ENCODE assay signal across 7 mouse cellular contexts in genomic region chr2:131820088-131820675, GRCm38 (mm10). TPM values are rescaled to one million over a fixed set of nuclear protein-coding genes. Genes with fewer than 3 reads are reported as not detected.
DNase-seq lines count a peak whose midpoint lies in the region; ATAC-seq lines count a peak whose summit lies in the region.

No protein-coding gene starts in this region.

- no peaks in the 10 kb centered on the region for H3K9me3 ChIP-seq in embryonic facial prominence, embryonic 11.5 days (replicated peaks; ENCODE audit: control insufficient read depth, low read length)
- H3K9me3 ChIP-seq in limb, embryonic 13.5 days, result no peaks in the 10 kb centered on the region
- H3K9me3 ChIP-seq in midbrain, embryonic 16.5 days (replicated peaks; ENCODE audit: control insufficient read depth, low read length, poor library complexity, severe bottlenecking), result no peaks in the 10 kb centered on the region

- no peaks in the 10 kb centered on the region for H3K4me1 ChIP-seq in embryonic facial prominence, embryonic 11.5 days (ENCODE audit: control insufficient read depth, insufficient read depth, low read length)
- peaks cover 4% of the 10 kb centered on the region; the same call in 1 of the 2 replicates for H3K4me1 ChIP-seq in limb, embryonic 13.5 days
- H3K4me1 ChIP-seq in midbrain, embryonic 16.5 days (ENCODE audit: control insufficient read depth, insufficient read depth, low read length), result peaks cover 2% of the 10 kb centered on the region; the same call in 1 of the 2 replicates

- no peak overlapping the region for H3K4me3 ChIP-seq in embryonic facial prominence, embryonic 11.5 days (ENCODE audit: low read depth, low read length)
- H3K4me3 ChIP-seq in limb, embryonic 13.5 days, result peak overlapping the region; percentile 22
- no peak overlapping the region for H3K4me3 ChIP-seq in midbrain, embryonic 16.5 days (ENCODE audit: low read depth, low read length)

- H3K27me3 ChIP-seq in embryonic facial prominence, embryonic 11.5 days (ENCODE audit: control insufficient read depth, insufficient read depth, low read length), result no peaks in the 10 kb centered on the region
- 0 out of 2 replicates have a peak, but pooled peaks cover 3% of the 10 kb centered on the region for H3K27me3 ChIP-seq in limb, embryonic 13.5 days
- H3K27me3 ChIP-seq in midbrain, embryonic 16.5 days (ENCODE audit: control insufficient read depth, insufficient read depth, low read depth, low read length), result no peaks in the 10 kb centered on the region

- H3K4me2 ChIP-seq in embryonic facial prominence, embryonic 11.5 days (ENCODE audit: low read depth, low read length), result peak overlapping the region; percentile 23; the same call in 1 of the 2 replicates
- H3K4me2 ChIP-seq in limb, embryonic 13.5 days (replicated peaks), result peak overlapping the region; percentile 58
- peak overlapping the region; percentile 48 for H3K4me2 ChIP-seq in midbrain, embryonic 16.5 days (ENCODE audit: low read length)

- ATAC-seq in embryonic facial prominence, embryonic 11.5 days (replicated peaks; ENCODE audit: insufficient number of reproducible peaks, low FRiP score, low TSS enrichment, low read depth), result no peak
- no peak for ATAC-seq in limb, embryonic 13.5 days (ENCODE audit: low FRiP score, low read depth)
- ATAC-seq in midbrain, embryonic 16.5 days, result peak; percentile 74

- H3K36me3 ChIP-seq in embryonic facial prominence, embryonic 11.5 days (replicated peaks; ENCODE audit: control insufficient read depth, insufficient read depth, low read depth, low read length), result no peaks in the 10 kb centered on the region
- no peaks in the 10 kb centered on the region for H3K36me3 ChIP-seq in limb, embryonic 13.5 days
- no peaks in the 10 kb centered on the region for H3K36me3 ChIP-seq in midbrain, embryonic 16.5 days (ENCODE audit: control insufficient read depth, insufficient read depth, low read length)

- no peak overlapping the region for H3K9ac ChIP-seq in embryonic facial prominence, embryonic 11.5 days (replicated peaks; ENCODE audit: low read length)
- H3K9ac ChIP-seq in limb, embryonic 13.5 days, result 0 out of 2 replicates have a peak overlapping the region, but pooled peaks have one; percentile 31
- H3K9ac ChIP-seq in midbrain, embryonic 16.5 days (ENCODE audit: low read depth, low read length), result no peak overlapping the region

- no peak overlapping the region for H3K27ac ChIP-seq in embryonic facial prominence, embryonic 11.5 days (replicated peaks; ENCODE audit: low read depth, low read length)
- H3K27ac ChIP-seq in limb, embryonic 13.5 days, result no peak overlapping the region
- H3K27ac ChIP-seq in midbrain, embryonic 16.5 days (ENCODE audit: low read length), result no peak overlapping the region

- DNase-seq in adrenal gland, postnatal 25 days, result peak; percentile 76
- DNase-seq in embryonic facial prominence, embryonic 11.5 days (ENCODE audit: low spot score), result peak; percentile 89
- peak; percentile 87 for DNase-seq in heart, adult 8-10 months (ENCODE audit: low spot score)
- peak; percentile 62 to 86 for DNase-seq in kidney, adult 8-10 months
- DNase-seq in spleen, postnatal 10 days (ENCODE audit: low spot score in 2 of 2), result peak; percentile 87 to 90

- WGBS in embryonic facial prominence, embryonic 11.5 days, result 20% methylated on average over 14 of the region's 14 CpGs
- whole genome bisulfite sequencing in limb, embryonic 13.5 days, result 23% methylated on average over 14 of the region's 14 CpGs
- WGBS in midbrain, embryonic 16.5 days, result 22% methylated on average over 14 of the region's 14 CpGs

RNA-seq across cellular contexts. Expression of gene Erv3, which starts 39.4 kb away (rescaled TPM):
- total RNA-seq in adrenal gland, postnatal 25 days (2021), result not detected in 2 replicates
- polyA plus RNA-seq in embryonic facial prominence, embryonic 11.5 days (2014; fragmentation: Nextera tagmentation; extraction: Ambion mirVana), result not detected in 2 replicates
- total RNA-seq in heart, adult 8-10 months (2022), result not detected
- not detected in 2 replicates for polyA plus RNA-seq in limb, embryonic 13.5 days (2015; fragmentation: Nextera tagmentation; extraction: Ambion mirVana)
- polyA plus RNA-seq in midbrain, embryonic 16.5 days (2015; fragmentation: Nextera tagmentation; extraction: Ambion mirVana), result 0.06 TPM in 1 of 2 replicates, not detected in the other
